Mouse (Mus musculus): ENCODE results near the gene Eno2.

The Eno2 gene

GRCm38 (mm10) chr6:124740211-124740887, 29.1 kb downstream of the Eno2 start:
- no peak for DNase-seq (ENCODE audit: low read depth)

- no peak for DNase-seq (ENCODE audit: low read depth)
Measured at GRCm38 (mm10) chr6:124739231-124739796, 30.2 kb downstream of the Eno2 start.

GRCm38 (mm10) chr6:124738511-124739023, 30.9 kb downstream of the Eno2 start, which contains the start of gene Ptpn6:
Gene Ptpn6, minus strand, starts transcription at chr6:124738714.
- no peak for DNase-seq (ENCODE audit: low read depth)

GRCm38 (mm10) chr6:124737040-124737439, 32.4 kb downstream of the Eno2 start:
- no peak for DNase-seq (ENCODE audit: low read depth)

GRCm38 (mm10) chr6:124734417-124734816, 35.1 kb downstream of the Eno2 start:
- no peak for DNase-seq (ENCODE audit: low read depth)

- no peak for DNase-seq (ENCODE audit: low read depth)
Measured at GRCm38 (mm10) chr6:124732476-124733370, 36.8 kb downstream of the Eno2 start.

GRCm38 (mm10) chr6:124731038-124731437, 38.4 kb downstream of the Eno2 start:
- no peak for DNase-seq (ENCODE audit: low read depth)

- DNase-seq (ENCODE audit: low read depth) = no peak
Measured at GRCm38 (mm10) chr6:124729850-124730705, 39.4 kb downstream of the Eno2 start.

- no peak for DNase-seq (ENCODE audit: low read depth)
Measured at GRCm38 (mm10) chr6:124728621-124729020, 40.9 kb downstream of the Eno2 start.

GRCm38 (mm10) chr6:124724472-124724871, 45.0 kb downstream of the Eno2 start:
- no peak for DNase-seq (ENCODE audit: low read depth)

GRCm38 (mm10) chr6:124723541-124723940, 45.9 kb downstream of the Eno2 start:
- no peak for DNase-seq (ENCODE audit: low read depth)

- no peak for DNase-seq (ENCODE audit: low read depth)
Measured at GRCm38 (mm10) chr6:124722876-124723473, 46.5 kb downstream of the Eno2 start.

GRCm38 (mm10) chr6:124720904-124721303, 48.6 kb downstream of the Eno2 start:
- DNase-seq (ENCODE audit: low read depth) = no peak

- DNase-seq (ENCODE audit: low read depth) = no peak
Measured at GRCm38 (mm10) chr6:124719354-124719978, 50.0 kb downstream of the Eno2 start.

GRCm38 (mm10) chr6:124718703-124719102, 50.8 kb downstream of the Eno2 start:
- DNase-seq (ENCODE audit: low read depth) = no peak

- no peak for DNase-seq (ENCODE audit: low read depth)
Measured at GRCm38 (mm10) chr6:124717968-124718367, 51.5 kb downstream of the Eno2 start.

- DNase-seq (ENCODE audit: low read depth) = no peak
Measured at GRCm38 (mm10) chr6:124716864-124717490, 52.5 kb downstream of the Eno2 start.

- DNase-seq (ENCODE audit: low read depth) = no peak
Measured at GRCm38 (mm10) chr6:124712918-124713317, 56.6 kb downstream of the Eno2 start.

- peak; percentile 94 for DNase-seq (ENCODE audit: low read depth)
Measured at GRCm38 (mm10) chr6:124711824-124712782, 57.4 kb downstream of the Eno2 start, which contains the start of the genes Emg1 and Phb2. Gene Emg1, minus strand, starts transcription at chr6:124712178. Gene Phb2, plus strand, starts transcription at chr6:124712336.
